Mouse (Mus musculus) ES-E14 (cell line): ENCODE data around the gene Rabepk. TPM values are rescaled to one million over a fixed set of nuclear protein-coding genes. Genes with fewer than 3 reads are reported as not detected.

Experiments
- DNase-seq: peaks from one replicate; pipeline ENCODE4 v3.0.0-alpha.2; 2013; ENCODE audit warnings: low read depth, low spot score
- H3K27ac ChIP-seq: 2 replicates; pipeline ENCODE4 v1.5.1; 2012; ENCODE audit warnings: low read depth, mild to moderate bottlenecking, low read length, moderate library complexity, mixed read lengths; ENCODE audit not compliant: poor library complexity, insufficient read depth, severe bottlenecking
- H3K36me3 ChIP-seq: 2 replicates; pipeline ENCODE4 v1.6.1; 2012; ENCODE audit warnings: mild to moderate bottlenecking, low read length, moderate library complexity, mixed read lengths; ENCODE audit not compliant: control insufficient read depth, poor library complexity, insufficient read depth, severe bottlenecking
- H3K4me1 ChIP-seq, 2 experiments: fragments of 150-350 bp in 1 of 2; sonication (generic) in 1 of 2; 2 replicates each; pipeline ENCODE4 v1.6.1; 2012; ENCODE audit warnings: low read length in 2 of 2, mild to moderate bottlenecking in 1 of 2, mixed read lengths in 1 of 2; ENCODE audit not compliant: control insufficient read depth in 2 of 2, insufficient read depth in 2 of 2, poor library complexity in 1 of 2
- H3K4me3 ChIP-seq, 2 experiments: fragments of 150-350 bp in 1 of 2; sonication (generic) in 1 of 2; 2 replicates each; pipeline ENCODE4 v1.5.1; 2012; ENCODE audit warnings: low read length in 2 of 2, low read depth in 1 of 2, mild to moderate bottlenecking in 1 of 2, mixed read lengths in 1 of 2; ENCODE audit not compliant: insufficient read depth in 1 of 2, poor library complexity in 1 of 2, severe bottlenecking in 1 of 2
- H3K9ac ChIP-seq: 2 replicates; pipeline ENCODE4 v1.6.1; 2012; ENCODE audit warnings: low read depth, mild to moderate bottlenecking, low read length, mixed read lengths; ENCODE audit not compliant: poor library complexity, insufficient read depth, severe bottlenecking
- H3K9me3 ChIP-seq: fragments of 150-350 bp; sonication (generic); 2 replicates; pipeline ENCODE4 v1.6.1; 2012; ENCODE audit warnings: low read depth, mild to moderate bottlenecking, low read length; ENCODE audit not compliant: control insufficient read depth, insufficient read depth
- CHD2 ChIP-seq: IDR thresholded peaks from 2 replicates; pipeline ENCODE4 v1.6.1; 2014; ENCODE audit warnings: mild to moderate bottlenecking, low read depth, low read length, inconsistent platforms
- HCFC1 ChIP-seq: IDR thresholded peaks from 2 replicates; pipeline ENCODE4 v1.6.1; 2012; ENCODE audit warnings: low read length, inconsistent platforms, borderline replicate concordance; ENCODE audit not compliant: insufficient read depth
- MAFK ChIP-seq: IDR thresholded peaks from 2 replicates; pipeline ENCODE4 v1.6.1; 2014; ENCODE audit warnings: mild to moderate bottlenecking, low read depth, low read length, inconsistent platforms; ENCODE audit not compliant: insufficient read depth
- ZC3H11A ChIP-seq: IDR thresholded peaks from 2 replicates; pipeline ENCODE4 v1.6.1; 2012; ENCODE audit warnings: low read depth, mild to moderate bottlenecking, inconsistent platforms, low read length, borderline replicate concordance
- ZNF384 ChIP-seq: IDR thresholded peaks from 2 replicates; pipeline ENCODE4 v1.6.1; 2012; ENCODE audit warnings: low read depth, low read length, inconsistent platforms
- in situ Hi-C, 2 experiments: fragments of 600-800 bp; cut with MboI; formaldehyde crosslinking; loops; one replicate each; pipeline ENCODE4 v1.15.1; 2025; ENCODE audit warnings: low sequenced_read_pairs in 2 of 2, inconsistent platforms in 1 of 2; ENCODE audit not compliant: unreplicated experiment in 2 of 2
- total RNA-seq: library from RNA; depleted of rRNA; stranded (reverse); fragments of 300-350 nt; gene quantifications from 2 replicates; pipeline ENCODE4 v1.2.3, GENCODE M21; 2012

Gene Rabepk
- total RNA-seq, 1 experiment, result 32.7 TPM

DNA sequence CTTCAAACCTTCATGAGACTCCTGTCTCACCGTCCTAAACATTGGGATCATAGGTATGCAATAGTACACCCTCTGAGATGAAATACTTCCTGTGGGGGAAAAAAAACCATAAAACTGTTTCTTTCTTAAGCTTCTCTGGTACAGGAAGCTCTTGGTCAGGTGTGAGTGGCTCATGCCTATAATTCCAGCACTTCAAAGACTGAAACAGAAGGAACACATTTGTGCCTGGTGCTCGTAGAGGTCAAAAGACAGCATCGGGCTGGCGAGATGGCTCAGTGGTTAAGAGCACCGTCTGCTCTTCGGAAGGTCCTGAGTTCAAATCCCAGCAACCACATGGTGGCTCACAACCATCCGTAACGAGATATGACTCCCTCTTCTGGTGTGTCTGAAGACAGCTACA lies 55.2 kb downstream of the Rabepk start:
- H3K4me3 ChIP-seq, result no peak overlapping the region
- in situ Hi-C loops, result no loop called here
- no peaks in the 10 kb centered on the region for H3K9me3 ChIP-seq
- H3K9ac ChIP-seq, result no peak overlapping the region
- TF ChIP-seq MAFK (no peak), CHD2 (no peak), HCFC1 (no peak), ZC3H11A (no peak), ZNF384 (no peak)
- H3K27ac ChIP-seq, result no peak overlapping the region
- H3K4me1 ChIP-seq, result no peaks in the 10 kb centered on the region
- H3K36me3 ChIP-seq, result peaks cover 2% of the 10 kb centered on the region; the same call in 1 of the 2 replicates
- DNase-seq, result no peak

DNA sequence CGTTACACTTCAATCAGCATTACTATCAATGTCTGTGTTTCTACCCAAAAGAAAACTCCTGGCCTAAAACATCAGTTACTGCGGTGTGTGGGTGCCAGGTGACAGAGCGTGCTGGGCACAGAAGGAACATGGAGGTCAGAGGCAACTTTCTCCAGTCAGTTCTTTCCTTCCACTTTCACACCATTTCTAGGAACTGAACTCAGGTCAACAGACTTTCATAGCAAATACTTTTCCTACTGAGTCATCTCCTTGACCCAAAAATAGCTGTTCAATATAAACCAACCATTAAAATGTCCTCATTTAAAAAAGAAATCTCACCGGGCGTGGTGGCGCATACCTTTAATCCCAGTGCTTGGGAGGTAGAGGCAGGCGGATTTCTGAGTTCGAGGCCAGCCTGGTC lies 57.0 kb downstream of the Rabepk start:
- in situ Hi-C loops, result no loop called here
- Histone ChIP-seq H3K9me3 (no peaks in the 10 kb centered on the region), H3K4me1 (no peaks in the 10 kb centered on the region), H3K9ac (no peak overlapping the region), H3K27ac (no peak overlapping the region), H3K36me3 (peaks cover 2% of the 10 kb centered on the region; the same call in 1 of the 2 replicates), H3K4me3 (no peak overlapping the region)
- TF ChIP-seq ZC3H11A, result no peak
- TF ChIP-seq CHD2, result no peak
- no peak for TF ChIP-seq MAFK
- no peak for TF ChIP-seq HCFC1
- no peak for TF ChIP-seq ZNF384
- DNase-seq, result no peak

DNA sequence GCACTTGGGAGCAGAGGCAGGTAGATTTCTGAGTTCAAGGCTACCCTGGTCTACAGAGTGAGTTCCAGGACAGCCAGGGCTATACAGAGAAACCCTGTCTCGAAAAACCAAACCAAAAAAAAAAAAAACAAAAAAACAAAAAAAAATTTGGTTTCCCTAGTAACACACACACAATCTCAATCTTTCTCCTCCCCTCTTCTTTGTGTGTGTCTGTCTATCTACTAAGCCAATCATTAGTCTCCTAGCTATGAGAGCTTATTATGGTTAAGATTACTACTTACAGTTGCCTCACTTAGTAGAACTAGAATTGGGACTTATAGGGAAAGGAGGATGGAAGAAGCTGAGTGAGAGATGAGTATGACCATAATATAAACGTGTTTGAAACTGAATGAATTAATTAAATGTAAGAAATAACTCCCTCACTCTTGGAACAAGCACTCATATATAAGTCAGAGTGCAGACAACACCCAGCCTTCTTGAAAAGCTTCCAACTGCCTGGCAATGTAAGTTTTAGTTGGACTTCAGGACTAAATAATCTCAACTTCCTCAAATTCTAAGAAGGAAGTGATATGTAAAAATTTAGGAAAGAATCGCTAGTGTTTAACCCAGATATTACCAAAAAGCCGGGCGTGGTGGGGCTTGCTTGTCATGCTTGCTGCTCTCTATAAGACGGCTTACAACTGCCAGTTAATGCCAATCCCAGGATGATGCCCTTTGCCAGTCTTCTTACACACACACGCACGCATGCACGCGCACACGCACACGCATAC lies 58.1 kb downstream of the Rabepk start:
- Histone ChIP-seq H3K9ac (no peak overlapping the region), H3K36me3 (peaks cover 2% of the 10 kb centered on the region; the same call in 1 of the 2 replicates), H3K4me3 (no peak overlapping the region), H3K4me1 (no peaks in the 10 kb centered on the region), H3K27ac (no peak overlapping the region), H3K9me3 (no peaks in the 10 kb centered on the region)
- in situ Hi-C loops, result no loop called here
- DNase-seq, result no peak
- no peak for TF ChIP-seq MAFK

DNA sequence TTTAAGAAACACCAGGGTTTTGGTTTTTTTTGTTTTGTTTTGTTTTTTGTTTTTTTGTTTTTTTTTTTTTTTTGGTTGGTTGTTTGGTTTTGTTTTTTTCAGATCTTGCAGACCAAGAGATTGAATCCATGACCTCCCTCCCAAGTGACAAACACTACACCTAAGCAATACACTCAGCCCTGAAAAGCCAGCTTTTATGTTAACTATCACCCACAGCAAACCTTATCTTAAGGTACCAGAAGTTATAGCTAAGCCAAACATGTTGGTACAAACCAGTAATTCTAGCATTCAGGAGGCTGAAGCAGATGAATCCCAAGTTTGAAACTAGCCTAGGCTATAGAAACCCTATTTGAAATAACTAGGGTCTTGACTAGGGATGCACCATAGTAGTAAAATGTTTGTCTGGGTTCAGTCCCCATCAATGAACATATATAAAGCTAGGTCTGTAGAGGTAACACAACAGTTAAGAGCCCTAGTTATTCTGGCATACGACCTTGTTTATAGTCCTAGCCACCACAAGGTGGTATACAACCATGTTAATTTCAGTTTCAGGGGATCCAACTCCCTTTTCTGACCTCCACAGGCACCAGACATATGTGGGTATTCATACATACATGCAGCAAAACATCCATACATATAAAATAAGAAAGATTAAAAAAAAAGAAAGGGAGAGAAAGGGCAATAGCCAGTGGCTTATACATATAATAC lies 59.9 kb downstream of the Rabepk start:
- no peak for DNase-seq
- H3K4me1 ChIP-seq, result no peaks in the 10 kb centered on the region
- no peaks in the 10 kb centered on the region for H3K9me3 ChIP-seq
- peaks cover 2% of the 10 kb centered on the region; the same call in 1 of the 2 replicates for H3K36me3 ChIP-seq
- H3K9ac ChIP-seq, result no peak overlapping the region
- H3K27ac ChIP-seq, result no peak overlapping the region
- TF ChIP-seq ZC3H11A (no peak), HCFC1 (no peak), MAFK (no peak)
- no peak overlapping the region for H3K4me3 ChIP-seq
- in situ Hi-C loops, result no loop called here

DNA sequence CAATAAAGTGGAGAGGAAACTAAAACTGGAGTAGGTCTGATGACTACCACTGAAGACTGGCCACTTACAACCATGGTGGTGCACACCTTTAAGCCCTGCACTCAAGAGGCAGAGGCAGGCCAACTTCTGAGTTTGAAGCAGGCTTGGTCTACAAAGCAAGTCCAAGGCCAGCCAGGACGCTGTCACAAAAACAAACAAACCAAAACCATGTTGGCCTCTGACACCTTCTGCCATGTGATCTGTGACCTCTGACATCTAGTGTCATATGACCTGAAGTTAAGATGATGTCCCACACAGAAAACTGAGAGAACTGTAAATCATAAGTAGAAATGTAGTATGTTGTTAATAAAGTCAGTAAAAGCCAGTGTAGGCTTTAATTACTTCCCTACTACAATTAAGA lies 61.8 kb downstream of the Rabepk start:
- in situ Hi-C loops, result no loop called here

More for the DNA sequence above, 61.8 kb downstream of the Rabepk start:
- H3K4me3 ChIP-seq, result no peak overlapping the region
- peaks cover 0 to 2% of the 10 kb centered on the region in 2 experiments; a peak in 1 of 4 replicates for H3K4me1 ChIP-seq
- H3K9ac ChIP-seq, result no peak overlapping the region
- no peak for TF ChIP-seq HCFC1
- TF ChIP-seq MAFK, result no peak
- no peak for TF ChIP-seq ZC3H11A
- no peak for TF ChIP-seq ZNF384
- TF ChIP-seq CHD2, result no peak
- H3K9me3 ChIP-seq, result no peaks in the 10 kb centered on the region
- no peak overlapping the region for H3K27ac ChIP-seq
- H3K36me3 ChIP-seq, result no peaks in the 10 kb centered on the region
- DNase-seq, result no peak
